Mouse (Mus musculus) ovary, postnatal 10 days (tissue): Measurements from ENCODE around the gene Atpif1.
"Not testable (repeated sequence)": the region's sequence is repeated elsewhere in the genome, so short reads cannot be mapped to it uniquely, and the experiment has no call there.

ENCODE experiments used
- DNase-seq: peaks from one replicate; pipeline ENCODE4 v3.0.0; 2022; ENCODE audit warnings: low spot score

Gene Atpif1

GRCm38 (mm10) chr4:132491057-132491456, 42.4 kb downstream of the Atpif1 start:
- DNase-seq = no peak

DNA sequence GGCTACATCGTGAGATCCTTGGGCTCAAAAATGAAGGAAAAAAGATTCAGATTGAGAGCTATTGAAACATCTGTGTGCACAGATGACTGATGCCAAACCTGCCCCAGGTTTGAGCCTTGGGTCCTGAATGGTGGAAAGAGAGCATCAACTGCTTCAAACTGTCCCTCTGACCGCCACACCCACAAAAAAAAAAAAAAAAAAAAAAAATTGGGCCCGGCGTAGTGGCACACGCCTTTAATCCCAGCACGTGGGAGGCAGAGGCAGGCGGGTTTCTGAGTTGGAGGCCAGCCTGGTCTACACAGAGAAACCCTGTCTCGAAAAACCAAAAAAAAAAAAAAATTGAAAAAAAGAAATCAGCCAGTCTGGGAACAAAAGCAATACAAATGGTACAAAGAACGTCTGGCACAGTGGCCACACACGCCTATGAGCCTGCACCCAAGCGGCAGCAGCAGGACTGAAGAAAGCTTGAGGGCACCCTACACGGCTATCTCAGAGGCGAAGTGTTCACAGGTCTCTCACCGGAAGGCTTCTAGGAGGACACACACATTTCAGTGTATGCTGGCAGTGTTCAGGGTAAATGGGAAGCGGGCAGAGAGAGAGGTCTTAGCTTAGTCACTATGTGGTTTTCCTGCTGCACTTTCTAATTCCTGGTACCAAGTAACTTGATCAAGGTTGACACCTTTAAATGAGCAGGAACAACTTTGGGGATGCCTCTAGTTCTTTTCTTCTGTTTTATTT, 43.0 kb downstream of the Atpif1 start:
- no peak for DNase-seq

GRCm38 (mm10) chr4:132488976-132489375, 44.5 kb downstream of the Atpif1 start:
- no peak for DNase-seq

- DNase-seq = no peak
These were observed 44.9 kb downstream of the Atpif1 start for GRCm38 (mm10) chr4:132488521-132488920.

GRCm38 (mm10) chr4:132484820-132485219, 48.6 kb downstream of the Atpif1 start:
- no peak for DNase-seq

DNA sequence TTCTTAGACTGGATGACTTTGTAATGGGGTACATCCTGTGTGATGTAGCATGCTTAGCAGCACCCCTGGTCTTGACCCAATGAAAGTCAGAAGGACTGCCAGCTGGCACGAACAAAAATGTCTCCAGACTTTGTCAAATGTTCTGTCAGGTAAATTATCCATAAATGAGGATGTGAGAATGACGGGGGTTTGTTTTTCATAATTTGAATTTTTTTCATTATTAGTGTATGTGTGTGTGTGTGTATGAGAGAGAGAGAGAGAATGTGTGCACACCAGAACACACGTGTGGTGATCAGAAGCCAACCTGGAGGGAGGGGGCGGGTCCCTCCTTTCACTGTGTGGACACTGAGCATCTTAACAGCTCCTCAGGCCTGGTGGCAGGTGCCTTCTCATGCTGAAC, 49.2 kb downstream of the Atpif1 start:
- DNase-seq = no peak

DNA sequence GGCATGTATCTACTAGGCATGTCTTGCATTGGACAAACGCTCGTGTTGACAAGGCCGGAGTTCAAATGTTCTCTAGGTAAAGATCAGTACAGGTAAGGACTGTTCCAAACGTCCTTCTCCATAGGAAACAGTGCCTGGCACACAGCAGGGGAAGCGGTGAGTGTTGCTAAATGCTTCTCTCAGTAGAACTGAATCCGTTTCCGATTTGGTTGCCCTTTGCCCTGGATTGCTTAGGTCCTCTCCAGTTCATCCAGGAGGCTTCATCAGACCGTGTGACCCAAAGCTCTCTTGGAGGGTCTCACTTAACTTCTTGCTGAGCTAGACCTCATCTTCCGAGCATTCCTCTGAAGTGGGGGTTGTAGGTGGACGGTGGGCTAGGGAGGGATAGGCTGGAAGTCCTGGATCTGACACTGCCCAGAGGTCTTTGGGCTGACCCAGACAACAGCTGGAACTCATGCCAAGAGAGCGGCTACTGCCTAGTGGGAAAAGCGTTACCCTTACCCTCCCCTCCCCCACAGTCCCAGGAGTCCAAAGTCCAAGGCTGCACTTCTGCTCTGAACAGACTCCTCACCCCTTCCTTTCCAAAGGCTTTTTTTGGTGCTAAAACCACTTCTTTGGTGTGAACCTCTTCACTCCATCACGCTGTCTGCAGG, 50.4 kb downstream of the Atpif1 start:
- DNase-seq = no peak

DNA sequence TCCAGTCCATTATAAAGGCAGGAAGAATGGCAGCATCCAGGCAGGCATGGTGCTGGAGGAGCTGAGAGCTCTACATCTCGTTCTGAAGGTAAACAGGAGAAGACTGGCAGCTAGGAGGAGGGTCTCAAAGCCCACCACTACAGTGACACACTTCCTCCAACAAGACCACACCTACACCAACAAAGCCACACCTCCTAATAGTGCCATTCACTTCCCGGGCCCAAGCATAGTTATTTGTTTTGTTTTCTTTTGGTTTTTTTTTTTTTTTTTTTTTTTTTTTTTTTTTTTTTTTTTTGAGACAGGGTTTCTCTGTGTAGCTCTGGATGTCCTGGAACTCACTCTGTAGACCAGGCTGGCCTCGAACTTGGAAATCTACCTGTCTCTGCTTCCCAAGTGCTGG, 51.4 kb downstream of the Atpif1 start:
- DNase-seq = not testable (repeated sequence)
